Mouse (Mus musculus) G1E-ER4 (cell line): ENCODE results near the gene Jph4. TPM values are rescaled to one million over a fixed set of nuclear protein-coding genes. Genes with fewer than 3 reads are reported as not detected.

Source experiments
- GATA1 ChIP-seq: IDR thresholded peaks from one replicate; pipeline ENCODE4 v1.8.0; 2012; ENCODE audit warnings: low read length, inconsistent platforms
- polyA plus RNA-seq: library from polyadenylated mRNA; stranded (reverse); fragments of >175 nt; gene quantifications from 2 replicates; pipeline ENCODE4 v1.2.3, GENCODE M21; 2012

Jph4 gene
- polyA plus RNA-seq, 1 experiment: 0.02 TPM

GRCm38 (mm10) chr14:55065391-55065790 lies 51.3 kb downstream of the Jph4 start:
- TF ChIP-seq GATA1: no peak

GRCm38 (mm10) chr14:55064481-55065370 lies 52.0 kb downstream of the Jph4 start:
- TF ChIP-seq GATA1: no peak

- TF ChIP-seq GATA1: no peak
These were observed 53.0 kb downstream of the Jph4 start for GRCm38 (mm10) chr14:55063581-55064381.

- no peak for TF ChIP-seq GATA1
These were observed 53.6 kb downstream of the Jph4 start for GRCm38 (mm10) chr14:55063117-55063516.

GRCm38 (mm10) chr14:55062626-55063025 lies 54.1 kb downstream of the Jph4 start:
- TF ChIP-seq GATA1: no peak

- no peak for TF ChIP-seq GATA1
These were observed 54.9 kb downstream of the Jph4 start for GRCm38 (mm10) chr14:55061845-55062244.

- no peak for TF ChIP-seq GATA1
These were observed 56.8 kb downstream of the Jph4 start for GRCm38 (mm10) chr14:55059931-55060330.

- no peak for TF ChIP-seq GATA1
These were observed 57.7 kb downstream of the Jph4 start for GRCm38 (mm10) chr14:55059009-55059408.

Other genes starting within 250 kb of the Jph4 start
- gene Homez, start 246.0 kb downstream of the Jph4 start, polyA plus RNA-seq: 1.5 and 1.6 TPM in 2 replicates
- gene Ppp1r3e, start 239.4 kb downstream of the Jph4 start, polyA plus RNA-seq: 1.3 and 2.3 TPM in 2 replicates
- gene Bcl2l2, start 233.6 kb downstream of the Jph4 start, polyA plus RNA-seq: 41.2 and 42.5 TPM in 2 replicates
- gene Gm20521, start 233.5 kb downstream of the Jph4 start, polyA plus RNA-seq: 5.5 and 10.3 TPM in 2 replicates
- gene Pabpn1, start 224.4 kb downstream of the Jph4 start, polyA plus RNA-seq: 412 and 528 TPM in 2 replicates
- not detected in 2 replicates for gene Slc22a17, start 203.8 kb downstream of the Jph4 start, polyA plus RNA-seq
- gene Efs, start 190.8 kb downstream of the Jph4 start, polyA plus RNA-seq: 0.04 TPM in 1 of 2 replicates, not detected in the other
- not detected in 2 replicates for gene Il25, start 184.2 kb downstream of the Jph4 start, polyA plus RNA-seq
- gene Cmtm5, start 180.7 kb downstream of the Jph4 start, polyA plus RNA-seq: not detected in 2 replicates
- gene Myh6, start 150.0 kb downstream of the Jph4 start, polyA plus RNA-seq: 0.01 TPM in 1 of 2 replicates, not detected in the other
- not detected in 2 replicates for gene Gm17428, start 140.0 kb downstream of the Jph4 start, polyA plus RNA-seq
- gene Myh7, start 122.3 kb downstream of the Jph4 start, polyA plus RNA-seq: 0.04 and 0.05 TPM in 2 replicates
- gene Ngdn, start 101.5 kb downstream of the Jph4 start, polyA plus RNA-seq: 39.2 and 43.5 TPM in 2 replicates
- gene Zfhx2, start 24.6 kb downstream of the Jph4 start, polyA plus RNA-seq: 1.9 and 2.3 TPM in 2 replicates
- 4.0 and 4.4 TPM in 2 replicates for gene Thtpa, start 22.2 kb downstream of the Jph4 start, polyA plus RNA-seq
- 16.8 and 21.9 TPM in 2 replicates for gene Ap1g2, start 10.3 kb downstream of the Jph4 start, polyA plus RNA-seq
- gene Dhrs2, start 105.1 kb upstream of the Jph4 start, polyA plus RNA-seq: not detected in 2 replicates